Mouse (Mus musculus) lung, postnatal 36 days (tissue): ENCODE data around the gene Rtraf.
A peak's percentile ranks its signal among the peaks of the same experiment; 100 is the strongest.

Experiments
- DNase-seq: peaks from one replicate; pipeline ENCODE4 v3.0.0; 2022; ENCODE audit warnings: mixed read lengths

Rtraf gene

GRCm38 (mm10) chr14:19796541-19797304 lies 26.9 kb downstream of the Rtraf start:
- no peak for DNase-seq

DNA sequence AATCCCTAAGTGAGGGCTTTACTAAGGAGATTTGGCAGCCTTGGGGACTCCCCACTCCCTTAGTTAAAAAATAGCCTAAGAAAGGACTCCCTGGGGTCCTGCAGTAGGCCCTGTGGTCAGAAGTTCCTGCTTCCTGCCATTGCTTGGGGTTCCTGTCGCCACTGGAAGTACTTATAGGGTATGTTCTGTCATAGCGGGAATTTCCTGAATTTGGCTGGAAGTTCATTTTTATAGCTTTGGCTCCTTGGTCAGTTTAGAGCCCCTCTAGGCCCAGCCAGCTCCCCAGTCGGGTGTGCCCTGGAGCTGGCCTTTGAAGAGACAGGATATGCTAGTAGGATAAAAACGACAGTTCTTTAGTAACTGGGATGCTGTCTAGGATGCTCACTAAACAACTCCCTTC lies 28.7 kb downstream of the Rtraf start:
- no peak for DNase-seq

GRCm38 (mm10) chr14:19788443-19788842 lies 35.2 kb downstream of the Rtraf start:
- DNase-seq, result no peak

- no peak for DNase-seq
Measured at GRCm38 (mm10) chr14:19785797-19786588, 37.6 kb downstream of the Rtraf start.

GRCm38 (mm10) chr14:19777945-19778344 lies 45.7 kb downstream of the Rtraf start:
- no peak for DNase-seq

DNA sequence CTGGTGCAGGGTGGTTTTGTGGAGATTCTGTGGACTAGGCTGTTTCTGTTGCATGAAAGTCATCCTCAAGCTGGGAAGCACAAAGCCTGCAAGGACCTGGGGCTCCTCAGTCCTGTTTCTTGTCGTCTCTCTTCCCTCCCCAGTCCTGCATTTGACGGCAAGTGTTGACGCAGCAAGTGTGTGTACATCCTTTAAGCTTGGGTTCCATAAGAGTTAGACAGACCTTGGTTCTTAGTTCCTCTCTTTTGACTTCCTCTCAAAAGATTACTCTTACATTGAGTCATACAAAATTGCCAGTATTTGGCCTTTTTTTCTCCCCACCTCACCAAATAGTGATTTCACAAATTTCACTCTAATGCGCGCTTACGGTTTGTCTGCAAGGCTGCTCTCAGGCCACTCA lies 46.3 kb downstream of the Rtraf start:
- no peak for DNase-seq

DNA sequence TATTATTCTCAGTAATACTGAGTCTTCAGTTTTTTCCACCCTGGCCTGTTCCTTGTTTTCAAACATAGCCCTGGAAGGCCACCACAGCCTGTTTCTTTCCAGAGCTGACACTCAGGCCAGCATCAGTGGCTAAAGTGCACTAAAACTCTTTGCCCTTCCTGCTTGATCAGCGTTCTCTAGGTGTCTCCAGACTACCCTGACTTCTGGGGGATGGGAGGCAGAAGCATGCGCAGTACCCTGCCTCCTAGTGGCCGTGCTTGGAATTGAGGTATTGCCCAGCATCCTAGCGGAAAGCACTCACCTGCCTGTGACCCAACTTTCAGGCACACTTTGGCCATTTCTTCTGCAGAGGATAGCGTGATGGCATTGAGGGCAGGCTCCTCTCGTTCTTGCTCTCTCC lies 46.7 kb downstream of the Rtraf start:
- peak; percentile 68 for DNase-seq

- no peak for DNase-seq
Measured at GRCm38 (mm10) chr14:19776179-19776578, 47.4 kb downstream of the Rtraf start.

- DNase-seq, result no peak
Measured at GRCm38 (mm10) chr14:19775491-19775890, 48.1 kb downstream of the Rtraf start.

DNA sequence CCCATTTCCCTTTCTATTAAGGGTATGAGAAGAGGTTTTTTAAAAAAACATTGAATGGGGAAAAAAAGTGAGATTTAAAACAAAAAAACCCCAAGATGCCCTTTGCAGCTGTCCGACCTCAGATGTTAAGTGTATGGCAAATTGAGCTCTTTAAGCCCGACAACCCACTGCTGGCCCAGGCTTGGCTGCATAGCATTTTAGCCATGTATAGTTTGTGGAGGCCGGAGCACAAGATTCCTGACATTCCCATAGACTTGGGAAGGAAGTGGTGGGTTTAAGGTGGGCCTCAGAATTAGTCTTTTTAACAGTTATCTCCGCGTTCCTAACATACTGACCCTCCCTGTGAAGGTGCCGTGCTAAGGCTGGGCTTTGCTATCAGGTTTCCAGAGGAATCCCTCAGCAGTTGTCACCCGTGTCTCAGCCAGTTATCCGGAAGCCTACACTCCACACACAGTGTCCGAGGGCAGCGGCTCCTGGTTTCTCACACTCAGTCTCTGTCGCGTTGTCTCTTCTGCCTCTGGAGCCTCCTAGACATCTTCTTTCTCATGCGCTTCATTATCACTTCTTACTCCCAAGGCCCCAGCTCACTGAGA lies 49.5 kb downstream of the Rtraf start:
- DNase-seq, result no peak

GRCm38 (mm10) chr14:19771173-19771572 lies 52.5 kb downstream of the Rtraf start:
- no peak for DNase-seq

DNA sequence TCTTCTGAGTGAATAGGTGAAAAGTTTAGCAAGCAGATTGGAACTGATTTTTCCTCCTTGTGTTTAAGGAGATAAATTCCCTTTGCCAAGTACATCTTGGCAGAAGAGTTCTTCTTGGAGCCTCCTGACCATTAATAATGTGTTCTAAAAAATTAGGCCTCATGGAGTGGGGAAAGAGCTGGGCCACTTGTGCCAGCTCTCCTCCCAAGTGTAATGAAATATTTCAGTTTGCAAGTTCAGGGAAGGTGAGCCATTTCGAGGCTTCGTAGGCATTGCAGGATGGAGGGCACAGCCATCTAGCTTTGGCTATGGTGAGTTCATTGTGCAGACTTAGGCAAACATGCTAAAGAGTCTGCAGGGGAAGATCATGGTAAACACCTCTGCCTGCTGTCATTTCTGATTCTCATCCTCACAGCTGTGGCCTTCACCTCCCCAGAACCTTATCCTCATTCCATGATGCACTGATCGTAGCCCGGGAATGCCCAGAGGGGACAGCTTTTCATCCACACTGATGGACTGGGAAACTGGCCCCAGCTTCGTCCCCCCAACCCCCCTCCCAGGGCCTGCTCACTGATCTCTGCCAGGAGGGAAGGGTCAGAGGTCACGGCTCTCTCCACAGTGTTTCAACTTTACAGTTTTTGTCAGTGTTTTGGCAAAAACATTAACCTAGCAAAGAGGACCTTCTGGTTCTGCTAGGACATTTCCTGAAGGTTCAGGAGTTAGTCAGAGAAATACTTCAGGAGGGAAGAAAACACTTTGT lies 54.0 kb downstream of the Rtraf start:
- peak; percentile 36 for DNase-seq

GRCm38 (mm10) chr14:19768648-19769047 lies 55.0 kb downstream of the Rtraf start:
- no peak for DNase-seq

DNA sequence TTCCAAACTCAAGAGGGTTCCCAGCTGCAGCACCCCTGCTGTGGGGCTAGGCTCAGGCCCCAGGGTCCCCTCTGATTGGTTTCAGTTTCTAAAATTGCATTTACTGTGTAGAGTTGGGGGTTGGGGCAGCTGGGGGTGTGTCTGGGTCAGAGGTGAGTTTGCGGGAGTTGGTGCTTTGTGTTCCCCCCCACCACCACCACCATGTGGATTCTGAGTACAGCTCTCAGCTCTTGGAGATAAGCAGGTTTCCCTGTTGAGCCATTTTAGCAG lies 57.3 kb downstream of the Rtraf start:
- DNase-seq, result no peak

GRCm38 (mm10) chr14:19765539-19766379 lies 57.9 kb downstream of the Rtraf start:
- no peak for DNase-seq

- no peak for DNase-seq
Measured at GRCm38 (mm10) chr14:19764331-19764730, 59.3 kb downstream of the Rtraf start.

- no peak for DNase-seq
Measured at GRCm38 (mm10) chr14:19763527-19763926, 60.1 kb downstream of the Rtraf start.

DNA sequence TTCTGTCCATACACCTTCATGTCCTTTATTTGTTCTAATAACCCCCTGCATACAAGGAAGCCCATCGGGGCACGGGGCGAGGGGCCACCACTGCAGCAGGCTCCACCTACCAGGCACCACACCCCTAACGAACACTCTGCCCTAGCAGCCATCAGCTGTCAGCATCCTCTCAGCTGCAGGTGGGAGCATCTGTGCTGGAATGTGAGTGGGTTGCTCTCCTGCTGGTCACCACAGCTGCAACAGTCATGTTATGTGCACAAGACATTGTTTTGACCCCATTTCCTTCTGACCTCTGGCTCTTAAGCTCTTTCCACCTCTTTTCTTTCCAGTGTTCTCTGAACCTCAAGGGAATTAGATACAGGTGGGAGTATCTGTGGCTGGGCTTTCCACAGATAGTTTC lies 61.6 kb downstream of the Rtraf start:
- DNase-seq, result no peak
